8 mouse cellular contexts compared by ENCODE assay signal in genomic region chr19:46707296-46708151, GRCm38 (mm10). TPM values are rescaled to one million over a fixed set of nuclear protein-coding genes. Genes with fewer than 3 reads are reported as not detected.
DNase-seq lines count a peak whose midpoint lies in the region; ATAC-seq and TF ChIP-seq lines count a peak whose summit lies in the region.

Gene As3mt (plus strand): TSS chr19:46707458.

- peak; percentile 85 for DNase-seq in embryo, embryonic 11 days
- DNase-seq in heart, adult 11 months: peak; percentile 98
- DNase-seq in limb, embryonic 11.5 days (ENCODE audit: low spot score): peak; percentile 79
- DNase-seq in midbrain, embryonic 11.5 days (ENCODE audit: low spot score, missing footprints): peak; percentile 93
- DNase-seq in spleen, postnatal 10 days (ENCODE audit: low spot score in 2 of 2): peak; percentile 60 to 83

- no peaks in the 10 kb centered on the region for H3K9me3 ChIP-seq in erythroblast, embryonic 14.5 days (ENCODE audit: control insufficient read depth, low read length)
- H3K9me3 ChIP-seq in intestine, postnatal 0 days (ENCODE audit: control insufficient read depth): no peaks in the 10 kb centered on the region
- H3K9me3 ChIP-seq in limb, embryonic 11.5 days (ENCODE audit: control insufficient read depth, low read length): no peaks in the 10 kb centered on the region
- H3K9me3 ChIP-seq in midbrain, embryonic 11.5 days (ENCODE audit: control insufficient read depth, low read length): no peaks in the 10 kb centered on the region

- H3K4me2 ChIP-seq in intestine, postnatal 0 days (replicated peaks; ENCODE audit: low read depth): peak within 1 kb of the TSS; percentile 80
- H3K4me2 ChIP-seq in limb, embryonic 11.5 days (ENCODE audit: low read depth, severe bottlenecking): peak within 1 kb of the TSS; percentile 48
- peak within 1 kb of the TSS; percentile 62 for H3K4me2 ChIP-seq in midbrain, embryonic 11.5 days

- no peak for ATAC-seq in erythroblast, adult 5-6 weeks (replicated peaks; ENCODE audit: low FRiP score, poor library complexity, severe bottlenecking)
- ATAC-seq in intestine, postnatal 0 days: peak; percentile 92
- peak; percentile 72; the same call in 1 of the 2 replicates for ATAC-seq in limb, embryonic 11.5 days (ENCODE audit: insufficient number of reproducible peaks, low FRiP score, low TSS enrichment, low read depth)
- peak; percentile 78 for ATAC-seq in midbrain, embryonic 11.5 days (ENCODE audit: low FRiP score)

- peaks cover 20% of the 10 kb centered on the region for H3K27me3 ChIP-seq in erythroblast, embryonic 14.5 days (ENCODE audit: control insufficient read depth)
- no peaks in the 10 kb centered on the region for H3K27me3 ChIP-seq in intestine, postnatal 0 days (replicated peaks; ENCODE audit: control insufficient read depth, insufficient read depth, low read length)
- no peaks in the 10 kb centered on the region for H3K27me3 ChIP-seq in limb, embryonic 11.5 days (ENCODE audit: control insufficient read depth, insufficient read depth, low read length)
- H3K27me3 ChIP-seq in midbrain, embryonic 11.5 days (ENCODE audit: control insufficient read depth, insufficient read depth, low read length): no peaks in the 10 kb centered on the region

- TF ChIP-seq CTCF in intestine, postnatal 0 days (IDR thresholded peaks at IDR 0.05; ENCODE audit: low read depth): no peak

- no peaks in the 10 kb centered on the region for H3K36me3 ChIP-seq in erythroblast, embryonic 14.5 days (ENCODE audit: control insufficient read depth)
- H3K36me3 ChIP-seq in intestine, postnatal 0 days (ENCODE audit: control insufficient read depth, insufficient read depth): peaks cover 10% of the 10 kb centered on the region; the same call in 1 of the 2 replicates
- H3K36me3 ChIP-seq in limb, embryonic 11.5 days (ENCODE audit: control insufficient read depth, insufficient read depth, low read length): no peaks in the 10 kb centered on the region
- no peaks in the 10 kb centered on the region for H3K36me3 ChIP-seq in midbrain, embryonic 11.5 days (ENCODE audit: control insufficient read depth, insufficient read depth, low read length)

- peak within 1 kb of the TSS; percentile 66 for H3K4me3 ChIP-seq in erythroblast, embryonic 14.5 days (replicated peaks)
- peak within 1 kb of the TSS; percentile 47 for H3K4me3 ChIP-seq in intestine, postnatal 0 days (ENCODE audit: low read depth, low read length)
- peak within 1 kb of the TSS; percentile 45 for H3K4me3 ChIP-seq in limb, embryonic 11.5 days (ENCODE audit: low read depth, low read length)
- H3K4me3 ChIP-seq in midbrain, embryonic 11.5 days (ENCODE audit: low read depth, low read length): peak within 1 kb of the TSS; percentile 49

- H3K4me1 ChIP-seq in erythroblast, embryonic 14.5 days (ENCODE audit: control insufficient read depth): peaks cover 22% of the 10 kb centered on the region
- H3K4me1 ChIP-seq in intestine, postnatal 0 days (replicated peaks; ENCODE audit: control insufficient read depth, insufficient read depth, low read length): 0 out of 2 replicates have a peak, but pooled peaks cover 2% of the 10 kb centered on the region
- peaks cover 9% of the 10 kb centered on the region; the same call in 1 of the 2 replicates for H3K4me1 ChIP-seq in limb, embryonic 11.5 days (ENCODE audit: control insufficient read depth, insufficient read depth, low read length)
- H3K4me1 ChIP-seq in midbrain, embryonic 11.5 days (ENCODE audit: control insufficient read depth, insufficient read depth, low read length): peaks cover 2% of the 10 kb centered on the region; the same call in 1 of the 2 replicates

- peak within 1 kb of the TSS; percentile 83 for H3K27ac ChIP-seq in intestine, postnatal 0 days (ENCODE audit: low read depth, low read length)
- H3K27ac ChIP-seq in limb, embryonic 11.5 days (replicated peaks; ENCODE audit: low read depth, low read length): no peak within 1 kb of the TSS
- H3K27ac ChIP-seq in midbrain, embryonic 11.5 days (ENCODE audit: low read depth, low read length): no peak within 1 kb of the TSS

- H3K9ac ChIP-seq in intestine, postnatal 0 days (ENCODE audit: low read depth, low read length): peak within 1 kb of the TSS; percentile 71
- H3K9ac ChIP-seq in limb, embryonic 11.5 days (ENCODE audit: low read length): peak within 1 kb of the TSS; percentile 70
- H3K9ac ChIP-seq in midbrain, embryonic 11.5 days (ENCODE audit: low read length): peak within 1 kb of the TSS; percentile 64

- 5% methylated on average over 31 of the region's 31 CpGs for WGBS in intestine, postnatal 0 days
- 10% methylated on average over 30 of the region's 31 CpGs for WGBS in limb, embryonic 11.5 days
- WGBS in midbrain, embryonic 11.5 days: 16% methylated on average over 31 of the region's 31 CpGs

RNA-seq across cellular contexts. Expression of gene As3mt, which starts in this region (rescaled TPM):
- polyA plus RNA-seq in erythroblast, embryonic 14.5 days (2012): 0.07 TPM in 1 of 2 replicates, not detected in the other
- total RNA-seq in erythroblast, adult 5-6 weeks (2015; ENCODE audit: low replicate concordance): 2.9 TPM in 2 replicates
- total RNA-seq in erythroblast, adult 5-6 weeks (2017; ENCODE audit: low replicate concordance): 4.2 and 5.9 TPM in 2 replicates
- 46.4 and 49.0 TPM in 2 replicates for polyA plus RNA-seq in intestine, postnatal 0 days (2015; fragmentation: Nextera tagmentation; extraction: Ambion mirVana)
- polyA plus RNA-seq in limb, embryonic 11.5 days (2014; fragmentation: Nextera tagmentation; extraction: Ambion mirVana): 34.2 and 37.3 TPM in 2 replicates
- polyA plus RNA-seq in midbrain, embryonic 11.5 days (2014; fragmentation: Nextera tagmentation; extraction: Ambion mirVana): 33.8 and 37.6 TPM in 2 replicates

Comparison
In these comparisons a context has a peak if more than half of its experiments do, and no peak if none do; other contexts are left out.
1. RNA of gene As3mt (polyA plus RNA-seq): 46.4 to 49.0 TPM in intestine, postnatal 0 days, 33.8 to 37.6 TPM in midbrain, embryonic 11.5 days and 34.2 to 37.3 TPM in limb, embryonic 11.5 days; 0.07 TPM in erythroblast, embryonic 14.5 days; every median in the first group is over 10 times any median in the second.
2. Peak in every context shown above with its lines, with median percentiles within 50 percentile points of each other: H3K4me3 ChIP-seq, DNase-seq, H3K4me2 ChIP-seq and H3K9ac ChIP-seq.